Comparison of ENCODE assay signal across 8 mouse cellular contexts in genomic region chr14:120970637-120971036, GRCm38 (mm10). TPM values are rescaled to one million over a fixed set of nuclear protein-coding genes. Genes with fewer than 3 reads are reported as not detected.
DNase-seq lines count a peak whose midpoint lies in the region; ATAC-seq and TF ChIP-seq lines count a peak whose summit lies in the region.

No protein-coding gene starts in this region.

- no peak for ATAC-seq in limb, embryonic 11.5 days (ENCODE audit: insufficient number of reproducible peaks, low FRiP score, low TSS enrichment, low read depth)
- no peak for ATAC-seq in stomach, postnatal 0 days (ENCODE audit: low FRiP score, low TSS enrichment)

- TF ChIP-seq POLR2A in cortical plate, adult 2 months (IDR thresholded peaks at IDR 0.05; ENCODE audit: extremely low read depth, insufficient read depth, low read length), result no peak

- H3K4me3 ChIP-seq in limb, embryonic 11.5 days (ENCODE audit: low read depth, low read length), result no peak overlapping the region
- no peak overlapping the region for H3K4me3 ChIP-seq in limb, embryonic 10.5 days
- H3K4me3 ChIP-seq in cortical plate, adult 2 months (ENCODE audit: insufficient read depth, low read length), result no peak overlapping the region
- no peak overlapping the region for H3K4me3 ChIP-seq in stomach, postnatal 0 days (ENCODE audit: low read depth, low read length)

- H3K4me1 ChIP-seq in limb, embryonic 11.5 days (ENCODE audit: control insufficient read depth, insufficient read depth, low read length), result no peaks in the 10 kb centered on the region
- no peaks in the 10 kb centered on the region for H3K4me1 ChIP-seq in limb, embryonic 10.5 days
- no peaks in the 10 kb centered on the region for H3K4me1 ChIP-seq in cortical plate, adult 2 months (ENCODE audit: control insufficient read depth, insufficient read depth, low read length)
- no peaks in the 10 kb centered on the region for H3K4me1 ChIP-seq in stomach, postnatal 0 days (replicated peaks; ENCODE audit: control insufficient read depth, insufficient read depth)

- no peaks in the 10 kb centered on the region for H3K27me3 ChIP-seq in limb, embryonic 11.5 days (ENCODE audit: control insufficient read depth, insufficient read depth, low read length)
- no peaks in the 10 kb centered on the region for H3K27me3 ChIP-seq in limb, embryonic 10.5 days (ENCODE audit: low read depth, poor library complexity, severe bottlenecking)
- no peaks in the 10 kb centered on the region for H3K27me3 ChIP-seq in stomach, postnatal 0 days (ENCODE audit: control insufficient read depth, insufficient read depth, low read length)

- no peak overlapping the region for H3K4me2 ChIP-seq in limb, embryonic 11.5 days (ENCODE audit: low read depth, severe bottlenecking)
- no peak overlapping the region for H3K4me2 ChIP-seq in stomach, postnatal 0 days (replicated peaks; ENCODE audit: low read depth)

- no peak overlapping the region for H3K9ac ChIP-seq in limb, embryonic 11.5 days (ENCODE audit: low read length)
- no peak overlapping the region for H3K9ac ChIP-seq in stomach, postnatal 0 days (ENCODE audit: low read length)

- no peaks in the 10 kb centered on the region for H3K9me3 ChIP-seq in limb, embryonic 11.5 days (ENCODE audit: control insufficient read depth, low read length)
- no peaks in the 10 kb centered on the region for H3K9me3 ChIP-seq in limb, embryonic 10.5 days (replicated peaks)
- H3K9me3 ChIP-seq in stomach, postnatal 0 days (ENCODE audit: control insufficient read depth, low read length), result no peaks in the 10 kb centered on the region

- peak; percentile 39 for TF ChIP-seq CTCF in cortical plate, adult 2 months (IDR thresholded peaks at IDR 0.05; ENCODE audit: extremely low read depth, insufficient read depth, low read length)
- peak; percentile 58 for TF ChIP-seq CTCF in stomach, postnatal 0 days (IDR thresholded peaks at IDR 0.05; ENCODE audit: low read depth)

- no peak overlapping the region for H3K27ac ChIP-seq in limb, embryonic 11.5 days (replicated peaks; ENCODE audit: low read depth, low read length)
- no peak overlapping the region for H3K27ac ChIP-seq in limb, embryonic 10.5 days
- H3K27ac ChIP-seq in cortical plate, adult 2 months (ENCODE audit: insufficient read depth, low read length), result no peak overlapping the region
- no peak overlapping the region for H3K27ac ChIP-seq in stomach, postnatal 0 days (replicated peaks)

- DNase-seq in adrenal gland, postnatal 10 days, result peak; percentile 30
- no peak for DNase-seq in adrenal gland, postnatal 4 days (ENCODE audit: low spot score in 2 of 2)
- peak; percentile 52 for DNase-seq in limb, embryonic 11.5 days (ENCODE audit: low spot score)
- DNase-seq in limb, embryonic 10.5 days (ENCODE audit: low spot score), result no peak
- peak; percentile 29 for DNase-seq in stomach, postnatal 0 days (ENCODE audit: low spot score)
- DNase-seq in frontal cortex, postnatal 14 days (ENCODE audit: low spot score in 2 of 2), result no peak
- DNase-seq in right cerebral cortex, postnatal 36 days (ENCODE audit: low spot score in 2 of 2), result no peak

- H3K36me3 ChIP-seq in limb, embryonic 11.5 days (ENCODE audit: control insufficient read depth, insufficient read depth, low read length), result no peaks in the 10 kb centered on the region
- H3K36me3 ChIP-seq in limb, embryonic 10.5 days, result no peaks in the 10 kb centered on the region
- no peaks in the 10 kb centered on the region for H3K36me3 ChIP-seq in stomach, postnatal 0 days (ENCODE audit: control insufficient read depth, insufficient read depth, low read length)

- TF ChIP-seq EP300 in stomach, postnatal 0 days (optimal IDR thresholded peaks at IDR 0.05), result no peak

- 78% methylated on average over 8 of the region's 8 CpGs for WGBS in limb, embryonic 11.5 days
- WGBS in limb, embryonic 10.5 days, result 83% methylated on average over 8 of the region's 8 CpGs
- WGBS in stomach, postnatal 0 days, result 80% methylated on average over 8 of the region's 8 CpGs

RNA-seq across cellular contexts. Expression of gene Ipo5, which starts 59.6 kb away (rescaled TPM):
- 10 to 100 TPM; 67.4 to 77.9 TPM for total RNA-seq in adrenal gland, postnatal 10 days (2021)
- 100 to 1,000 TPM in 1 of 2 experiments, 10 to 100 TPM in 1; 94.6 to 100 TPM for total RNA-seq in adrenal gland, postnatal 4 days (2021)
- polyA plus RNA-seq in limb, embryonic 11.5 days (2014; fragmentation: Nextera tagmentation; extraction: Ambion mirVana), result 131 and 142 TPM in 2 replicates
- polyA plus RNA-seq in limb, embryonic 10.5 days (2016; fragmentation: Nextera tagmentation; extraction: Ambion mirVana), result 122 and 139 TPM in 2 replicates
- 67.8 and 70.8 TPM in 2 replicates for polyA plus RNA-seq in cortical plate, adult 2 months (2012; rRNA removed)
- 30.7 and 31.5 TPM in 2 replicates for polyA plus RNA-seq in stomach, postnatal 0 days (2015; fragmentation: Nextera tagmentation; extraction: Ambion mirVana)

Comparison
In these comparisons a context has a peak if more than half of its experiments do, and no peak if none do; other contexts are left out.
1. DNase-seq: peak in adrenal gland, postnatal 10 days (single experiment), limb, embryonic 11.5 days (single experiment) and stomach, postnatal 0 days (single experiment); none in adrenal gland, postnatal 4 days (0 of 2), limb, embryonic 10.5 days (single experiment), frontal cortex, postnatal 14 days (0 of 2) and right cerebral cortex, postnatal 36 days (0 of 2).